Mouse (Mus musculus): ENCODE measurements around the gene Pdlim4. TPM values are rescaled to one million over a fixed set of nuclear protein-coding genes. Genes with fewer than 3 reads are reported as not detected.

Pdlim4 gene
- polyA plus RNA-seq, 1 experiment = 69.0 TPM

- TF ChIP-seq CTCF (IDR thresholded peaks at IDR 0.05; ENCODE audit: low read depth, low read length) = no peak
- no peak for TF ChIP-seq POLR2A (IDR thresholded peaks at IDR 0.05; ENCODE audit: borderline replicate concordance, low read depth, low read length)
- no peak overlapping the region for H3K4me3 ChIP-seq (ENCODE audit: insufficient read depth, low read length)
- no peak overlapping the region for H3K27ac ChIP-seq (ENCODE audit: insufficient read depth, low read depth, low read length)
- peaks cover 2% of the 10 kb centered on the region; the same call in 1 of the 2 replicates for H3K4me1 ChIP-seq (ENCODE audit: control insufficient read depth, insufficient read depth, low read length)
These were observed 42.5 kb upstream of the Pdlim4 start for GRCm38 (mm10) chr11:54111291-54111690.

- Histone ChIP-seq H3K4me3 (ENCODE audit: insufficient read depth, low read length) (no peak overlapping the region), H3K27ac (ENCODE audit: insufficient read depth, low read depth, low read length) (no peak overlapping the region), H3K4me1 (ENCODE audit: control insufficient read depth, insufficient read depth, low read length) (peaks cover 2% of the 10 kb centered on the region; the same call in 1 of the 2 replicates)
- TF ChIP-seq POLR2A (IDR thresholded peaks at IDR 0.05; ENCODE audit: borderline replicate concordance, low read depth, low read length) (no peak), CTCF (IDR thresholded peaks at IDR 0.05; ENCODE audit: low read depth, low read length) (no peak)
These were observed 40.1 kb upstream of the Pdlim4 start for GRCm38 (mm10) chr11:54108894-54109293.

DNA sequence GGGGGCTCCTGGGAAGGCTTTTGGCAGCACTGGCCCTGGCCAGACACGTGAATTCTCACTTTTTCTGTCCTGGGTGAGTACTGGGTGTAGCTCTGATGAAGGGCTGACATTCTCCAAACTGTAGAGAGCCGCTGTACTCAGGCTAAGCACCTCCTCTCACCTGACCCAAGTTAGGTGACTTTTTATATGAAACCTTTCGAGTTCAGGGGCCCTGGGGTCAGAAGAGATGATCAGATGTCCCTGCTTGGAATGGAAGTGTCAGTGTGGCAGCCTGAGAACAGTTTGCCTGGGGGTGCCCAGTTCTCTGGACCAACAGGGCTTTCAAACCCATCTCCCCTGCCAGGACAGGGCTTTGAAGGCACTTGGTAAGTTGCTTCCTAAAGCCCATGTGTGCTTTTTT, 39.3 kb upstream of the Pdlim4 start:
- TF ChIP-seq POLR2A (IDR thresholded peaks at IDR 0.05; ENCODE audit: borderline replicate concordance, low read depth, low read length) = no peak
- no peak for TF ChIP-seq CTCF (IDR thresholded peaks at IDR 0.05; ENCODE audit: low read depth, low read length)
- Histone ChIP-seq H3K27ac (ENCODE audit: insufficient read depth, low read depth, low read length) (no peak overlapping the region), H3K4me3 (ENCODE audit: insufficient read depth, low read length) (no peak overlapping the region), H3K4me1 (ENCODE audit: control insufficient read depth, insufficient read depth, low read length) (peaks cover 2% of the 10 kb centered on the region; the same call in 1 of the 2 replicates)

DNA sequence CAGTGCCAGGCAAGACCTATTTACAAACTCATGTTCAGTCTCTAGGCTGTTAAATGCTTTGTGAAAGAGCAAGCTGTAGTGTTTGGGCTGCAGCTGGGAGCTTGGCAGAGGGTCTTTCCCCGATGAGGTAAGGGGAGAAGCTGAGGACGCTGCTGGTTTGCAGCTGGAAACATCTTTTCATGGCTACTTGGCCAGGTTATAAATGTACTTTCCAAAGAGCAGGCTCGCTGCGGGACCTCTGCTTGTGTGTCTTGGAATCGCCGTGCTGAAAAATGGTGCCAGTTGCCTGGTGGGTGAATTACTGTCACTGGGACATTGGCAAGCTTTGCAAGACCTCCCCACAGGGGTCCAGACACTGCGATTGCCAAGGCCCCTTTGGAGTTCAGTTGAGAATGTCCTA, 38.4 kb upstream of the Pdlim4 start:
- H3K27ac ChIP-seq (ENCODE audit: insufficient read depth, low read depth, low read length) = no peak overlapping the region
- no peak for TF ChIP-seq CTCF (IDR thresholded peaks at IDR 0.05; ENCODE audit: low read depth, low read length)
- no peak for TF ChIP-seq POLR2A (IDR thresholded peaks at IDR 0.05; ENCODE audit: borderline replicate concordance, low read depth, low read length)
- no peaks in the 10 kb centered on the region for H3K4me1 ChIP-seq (ENCODE audit: control insufficient read depth, insufficient read depth, low read length)
- no peak overlapping the region for H3K4me3 ChIP-seq (ENCODE audit: insufficient read depth, low read length)

- Histone ChIP-seq H3K4me1 (ENCODE audit: control insufficient read depth, insufficient read depth, low read length) (no peaks in the 10 kb centered on the region), H3K27ac (ENCODE audit: insufficient read depth, low read depth, low read length) (no peak overlapping the region), H3K4me3 (ENCODE audit: insufficient read depth, low read length) (no peak overlapping the region)
- TF ChIP-seq POLR2A (IDR thresholded peaks at IDR 0.05; ENCODE audit: borderline replicate concordance, low read depth, low read length) = no peak
- no peak for TF ChIP-seq CTCF (IDR thresholded peaks at IDR 0.05; ENCODE audit: low read depth, low read length)
These were observed 37.9 kb upstream of the Pdlim4 start for GRCm38 (mm10) chr11:54106676-54107075.

DNA sequence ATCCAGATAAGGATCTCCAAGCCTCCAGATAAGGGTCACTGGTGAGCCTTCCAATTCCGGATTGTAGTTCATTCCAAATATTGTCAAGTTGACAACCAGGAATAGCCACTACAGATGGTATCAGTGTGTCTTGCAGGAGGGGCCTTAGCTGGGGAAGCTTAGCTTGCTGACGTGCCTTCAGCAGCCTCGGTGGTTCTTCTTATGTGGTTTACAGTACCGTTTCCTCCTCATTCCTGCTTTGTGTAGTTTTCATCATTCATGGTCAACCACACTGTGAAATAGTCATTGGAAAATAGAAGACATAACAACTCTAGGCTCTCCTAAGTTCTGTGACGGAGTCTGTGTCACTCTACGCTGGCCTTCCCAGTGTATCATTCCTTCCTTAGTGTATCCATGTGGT, 36.2 kb upstream of the Pdlim4 start:
- no peak for TF ChIP-seq POLR2A (IDR thresholded peaks at IDR 0.05; ENCODE audit: borderline replicate concordance, low read depth, low read length)
- TF ChIP-seq CTCF (IDR thresholded peaks at IDR 0.05; ENCODE audit: low read depth, low read length) = no peak
- no peak overlapping the region for H3K4me3 ChIP-seq (ENCODE audit: insufficient read depth, low read length)
- 0 out of 2 replicates have a peak, but pooled peaks cover 2% of the 10 kb centered on the region for H3K4me1 ChIP-seq (ENCODE audit: control insufficient read depth, insufficient read depth, low read length)
- no peak overlapping the region for H3K27ac ChIP-seq (ENCODE audit: insufficient read depth, low read depth, low read length)

DNA sequence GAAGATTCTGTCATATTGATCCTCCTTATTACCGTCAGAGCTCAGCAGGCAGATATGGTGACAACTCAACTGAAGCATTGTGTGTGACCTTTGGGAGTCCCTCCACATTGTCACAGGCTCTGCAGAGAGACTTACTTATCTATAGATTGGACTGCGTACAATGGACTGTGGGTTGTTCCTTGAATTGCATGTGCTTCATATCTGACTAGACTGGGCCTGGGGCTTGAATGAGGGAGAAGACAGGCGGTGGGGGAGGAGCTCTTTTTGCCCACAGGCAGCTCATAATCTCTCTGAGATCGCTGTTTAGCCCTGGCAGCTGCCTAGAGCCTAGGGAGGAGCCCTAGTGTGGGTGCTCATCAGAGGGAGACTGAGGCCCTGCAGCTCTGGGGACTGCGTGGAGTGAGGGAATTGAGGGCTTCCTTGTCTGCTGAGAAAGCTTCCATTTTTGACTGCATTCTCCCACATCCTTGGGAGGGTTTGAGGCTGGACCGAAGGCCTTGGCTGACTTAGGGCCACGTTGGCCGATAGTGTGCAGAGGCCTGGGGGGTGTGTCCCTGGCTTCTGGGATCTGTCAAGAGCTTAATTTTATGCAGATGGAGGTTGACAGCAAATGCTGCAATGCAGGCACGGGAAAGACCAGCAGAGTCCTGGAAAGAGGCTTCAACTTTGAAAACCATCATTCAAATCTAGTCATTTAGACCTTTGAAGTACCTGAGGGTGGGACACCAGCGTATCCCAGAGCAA, 34.1 kb upstream of the Pdlim4 start:
- 0 out of 2 replicates have a peak, but pooled peaks cover 2% of the 10 kb centered on the region for H3K4me1 ChIP-seq (ENCODE audit: control insufficient read depth, insufficient read depth, low read length)
- H3K4me3 ChIP-seq (ENCODE audit: insufficient read depth, low read length) = no peak overlapping the region
- no peak overlapping the region for H3K27ac ChIP-seq (ENCODE audit: insufficient read depth, low read depth, low read length)
- no peak for TF ChIP-seq CTCF (IDR thresholded peaks at IDR 0.05; ENCODE audit: low read depth, low read length)
- TF ChIP-seq POLR2A (IDR thresholded peaks at IDR 0.05; ENCODE audit: borderline replicate concordance, low read depth, low read length) = no peak

- no peak overlapping the region for H3K4me3 ChIP-seq (ENCODE audit: insufficient read depth, low read length)
- TF ChIP-seq CTCF (IDR thresholded peaks at IDR 0.05; ENCODE audit: low read depth, low read length) (no peak), POLR2A (IDR thresholded peaks at IDR 0.05; ENCODE audit: borderline replicate concordance, low read depth, low read length) (no peak)
- 0 out of 2 replicates have a peak, but pooled peaks cover 2% of the 10 kb centered on the region for H3K4me1 ChIP-seq (ENCODE audit: control insufficient read depth, insufficient read depth, low read length)
- H3K27ac ChIP-seq (ENCODE audit: insufficient read depth, low read depth, low read length) = no peak overlapping the region
These were observed 32.9 kb upstream of the Pdlim4 start for GRCm38 (mm10) chr11:54101701-54102100.

- H3K4me3 ChIP-seq (ENCODE audit: insufficient read depth, low read length) = peak overlapping the region; percentile 57
- 0 out of 2 replicates have a peak, but pooled peaks cover 2% of the 10 kb centered on the region for H3K4me1 ChIP-seq (ENCODE audit: control insufficient read depth, insufficient read depth, low read length)
- H3K27ac ChIP-seq (ENCODE audit: insufficient read depth, low read depth, low read length) = no peak overlapping the region
- TF ChIP-seq POLR2A (IDR thresholded peaks at IDR 0.05; ENCODE audit: borderline replicate concordance, low read depth, low read length) (no peak), CTCF (IDR thresholded peaks at IDR 0.05; ENCODE audit: low read depth, low read length) (no peak)
These were observed 32.1 kb upstream of the Pdlim4 start for GRCm38 (mm10) chr11:54100692-54101591.

All from bone marrow macrophage, adult 2 months (primary cell).